Mouse (Mus musculus) adipocyte (in vitro differentiated cells): ENCODE measurements around the gene Nipa2.

Experiments
- DNase-seq: peaks from one replicate; pipeline ENCODE4 v3.0.0-alpha.2; 2016; ENCODE audit warnings: low spot score

Nipa2 gene

GRCm38 (mm10) chr7:55962004-55962908 is at the start of gene Nipa2:
Gene Nipa2, minus strand, starts transcription at chr7:55962476.
- DNase-seq, result peak; percentile 82

GRCm38 (mm10) chr7:56011018-56011333 is 48.7 kb upstream of the Nipa2 start:
- DNase-seq, result no peak

GRCm38 (mm10) chr7:56010318-56011017 is 48.2 kb upstream of the Nipa2 start:
- DNase-seq, result peak; percentile 36

GRCm38 (mm10) chr7:55998997-55999396 is 36.7 kb upstream of the Nipa2 start:
- no peak for DNase-seq

GRCm38 (mm10) chr7:55995013-55995412 is 32.7 kb upstream of the Nipa2 start:
- DNase-seq, result no peak

- no peak for DNase-seq
These were observed 29.6 kb upstream of the Nipa2 start for GRCm38 (mm10) chr7:55991858-55992257.

- no peak for DNase-seq
These were observed 28.9 kb upstream of the Nipa2 start for GRCm38 (mm10) chr7:55991129-55991528.

- peak; percentile 70 for DNase-seq
These were observed 24.4 kb upstream of the Nipa2 start for GRCm38 (mm10) chr7:55986526-55987214.

GRCm38 (mm10) chr7:55984754-55985153 is 22.5 kb upstream of the Nipa2 start:
- no peak for DNase-seq

GRCm38 (mm10) chr7:55983107-55983506 is 20.8 kb upstream of the Nipa2 start:
- DNase-seq, result no peak

- no peak for DNase-seq
These were observed 19.9 kb upstream of the Nipa2 start for GRCm38 (mm10) chr7:55982010-55982700.

- DNase-seq, result no peak
These were observed 19.2 kb upstream of the Nipa2 start for GRCm38 (mm10) chr7:55981511-55981910.

GRCm38 (mm10) chr7:55974429-55974828 is 12.2 kb upstream of the Nipa2 start:
- DNase-seq, result no peak

- DNase-seq, result no peak
These were observed 7.1 kb upstream of the Nipa2 start for GRCm38 (mm10) chr7:55969415-55969814.

- no peak for DNase-seq
These were observed 6.1 kb upstream of the Nipa2 start for GRCm38 (mm10) chr7:55968258-55968901.

- no peak for DNase-seq
These were observed 4.7 kb upstream of the Nipa2 start for GRCm38 (mm10) chr7:55966866-55967460.

- no peak for DNase-seq
These were observed 1.8 kb downstream of the Nipa2 start for GRCm38 (mm10) chr7:55960506-55960905.

GRCm38 (mm10) chr7:55959801-55960200 is 2.5 kb downstream of the Nipa2 start:
- no peak for DNase-seq

- no peak for DNase-seq
These were observed 4.4 kb downstream of the Nipa2 start for GRCm38 (mm10) chr7:55957916-55958315.

GRCm38 (mm10) chr7:55957178-55957577 is 5.1 kb downstream of the Nipa2 start:
- DNase-seq, result no peak

- no peak for DNase-seq
These were observed 6.2 kb downstream of the Nipa2 start for GRCm38 (mm10) chr7:55956054-55956453.
